Mouse (Mus musculus) kidney, embryonic 14.5 days (tissue): ENCODE results near the gene Map3k11. TPM values are rescaled to one million over a fixed set of nuclear protein-coding genes. Genes with fewer than 3 reads are reported as not detected.

Source experiments
- ATAC-seq: fragments of 200-750 bp; cut with Nextera tagmentation; 2 replicates; pipeline ENCODE4 v1.8.0; 2017; ENCODE audit warnings: moderate number of reproducible peaks, mild to moderate bottlenecking, moderate TSS enrichment, moderate library complexity; ENCODE audit not compliant: low FRiP score, low TSS enrichment
- H3K27ac ChIP-seq: fragments of 300-500 bp; sonication (generic); 2 replicates; pipeline ENCODE4 v1.5.1; 2014; ENCODE audit warnings: low read depth, mild to moderate bottlenecking, low read length, moderate library complexity, mixed read lengths
- H3K27me3 ChIP-seq: fragments of 300-500 bp; sonication (generic); 2 replicates; pipeline ENCODE4 v1.6.1; 2014; ENCODE audit warnings: mild to moderate bottlenecking, low read length; ENCODE audit not compliant: control insufficient read depth, insufficient read depth
- H3K36me3 ChIP-seq: fragments of 300-500 bp; sonication (generic); 2 replicates; pipeline ENCODE4 v1.6.1; 2014; ENCODE audit warnings: low read length, mixed read lengths; ENCODE audit not compliant: control insufficient read depth, insufficient read depth
- H3K4me1 ChIP-seq: fragments of 300-500 bp; sonication (generic); 2 replicates; pipeline ENCODE4 v1.6.1; 2014; ENCODE audit warnings: low read length, mixed read lengths; ENCODE audit not compliant: control insufficient read depth, insufficient read depth
- H3K4me2 ChIP-seq: fragments of 300-500 bp; sonication (generic); replicated peaks from 2 replicates; pipeline ENCODE4 v1.6.1; 2014; ENCODE audit warnings: low read depth, mild to moderate bottlenecking, low read length
- H3K4me3 ChIP-seq: fragments of 300-500 bp; sonication (generic); 2 replicates; pipeline ENCODE4 v1.5.1; 2014; ENCODE audit warnings: mild to moderate bottlenecking, low read length
- H3K9ac ChIP-seq: fragments of 300-500 bp; sonication (generic); 2 replicates; pipeline ENCODE4 v1.6.1; 2014; ENCODE audit warnings: low read depth, mild to moderate bottlenecking, low read length, moderate library complexity
- H3K9me3 ChIP-seq: fragments of 300-500 bp; sonication (generic); 2 replicates; pipeline ENCODE4 v1.6.1; 2016; ENCODE audit warnings: low read length; ENCODE audit not compliant: control insufficient read depth
- WGBS: fragments of 180-500 bp; shearing (Covaris S2); extraction: QIAGEN DNeasy Blood & Tissue Kit; methylation state at CpG from one replicate; pipeline ENCODE4 v1.1.7; 2014; 5-methylcytosine and 5-hydroxymethylcytosine counted together
- polyA plus RNA-seq: library from polyadenylated mRNA; unstranded; fragments of >200 nt; fragmentation: Nextera tagmentation; extraction: Ambion mirVana; gene quantifications from 2 replicates; pipeline ENCODE4 v1.2.1, GENCODE M21; 2014

Map3k11 gene
- polyA plus RNA-seq, 1 experiment from 2014 or later, result 33.6 TPM

- no peaks in the 10 kb centered on the region for H3K9me3 ChIP-seq
- H3K27ac ChIP-seq, result no peak overlapping the region
- ATAC-seq, result no peak
- peak overlapping the region; percentile 89 for H3K4me3 ChIP-seq
- WGBS, result 80% methylated on average over 29 of the region's 29 CpGs
- no peaks in the 10 kb centered on the region for H3K27me3 ChIP-seq
- H3K36me3 ChIP-seq, result peaks cover 4% of the 10 kb centered on the region; the same call in 1 of the 2 replicates
- H3K4me1 ChIP-seq, result peaks cover 31% of the 10 kb centered on the region
- peak overlapping the region; percentile 94 for H3K4me2 ChIP-seq
- H3K9ac ChIP-seq, result peak overlapping the region; percentile 81; the same call in 1 of the 2 replicates
Observed at GRCm38 (mm10) chr19:5730314-5731186, 42.0 kb downstream of the Map3k11 start.

DNA sequence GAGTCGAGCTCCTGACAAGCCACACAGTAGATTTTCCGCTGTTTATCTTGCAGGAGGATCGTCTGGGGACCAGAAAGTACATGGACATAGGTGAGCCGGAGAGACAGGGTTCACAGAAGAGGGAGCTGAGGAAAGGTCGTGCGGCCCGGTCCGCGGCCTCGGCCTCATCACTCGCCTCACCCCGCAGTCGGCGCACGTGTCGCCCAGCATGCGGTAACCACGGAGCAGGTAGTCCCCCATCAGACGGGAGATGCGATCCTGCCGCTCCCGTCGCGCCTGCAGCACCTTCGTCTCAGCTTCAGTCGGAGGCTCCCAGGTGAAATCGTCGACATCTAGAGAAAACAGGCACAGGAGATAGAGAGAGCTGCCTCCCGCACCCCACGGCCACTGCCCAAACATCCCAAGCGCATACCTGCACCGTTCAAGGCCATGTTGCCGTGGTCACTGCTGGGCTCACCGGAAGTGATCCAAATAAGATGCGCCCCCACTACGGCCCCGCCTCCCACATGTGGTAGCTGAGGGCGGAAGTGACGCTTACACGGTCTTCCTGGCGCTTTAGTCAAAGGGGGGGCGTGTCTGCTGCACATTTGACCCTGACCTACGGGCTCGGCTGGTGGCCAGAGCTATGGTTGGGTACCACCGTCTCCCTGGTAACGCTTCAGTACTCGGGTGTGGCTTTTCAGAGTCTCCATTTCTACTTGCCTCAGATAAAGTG is 42.9 kb downstream of the Map3k11 start:
- Histone ChIP-seq H3K9me3 (no peaks in the 10 kb centered on the region), H3K9ac (peak overlapping the region; percentile 81), H3K27ac (no peak overlapping the region; the same call in 1 of the 2 replicates), H3K4me2 (peak overlapping the region; percentile 94), H3K4me1 (peaks cover 24% of the 10 kb centered on the region), H3K27me3 (no peaks in the 10 kb centered on the region), H3K36me3 (peaks cover 4% of the 10 kb centered on the region; the same call in 1 of the 2 replicates), H3K4me3 (peak overlapping the region; percentile 89)
- ATAC-seq, result peak; percentile 81
- 1% methylated on average over 47 of the region's 47 CpGs for WGBS

GRCm38 (mm10) chr19:5734325-5734724 is 45.8 kb downstream of the Map3k11 start:
- 83% methylated on average over 9 of the region's 9 CpGs for WGBS

DNA sequence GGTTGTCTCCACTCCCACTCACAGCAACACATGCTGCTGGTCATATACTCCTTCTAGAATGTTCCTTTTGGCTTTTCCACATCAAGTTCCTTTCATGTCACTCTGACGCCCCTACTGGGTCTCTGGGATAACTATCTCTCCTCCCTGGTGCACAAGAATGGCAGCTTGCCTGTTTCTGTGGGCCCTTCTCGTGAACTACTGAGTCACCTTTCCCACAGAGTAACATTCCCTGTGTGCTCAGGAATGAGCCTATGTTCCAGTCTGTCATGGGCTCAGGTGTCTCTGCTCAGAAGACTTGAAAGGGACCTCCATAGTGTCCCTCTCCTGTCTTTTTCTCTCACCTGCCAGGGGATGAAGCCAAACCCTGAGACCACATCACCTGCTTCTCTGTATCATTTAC is 50.9 kb downstream of the Map3k11 start:
- no peak overlapping the region for H3K27ac ChIP-seq
- peaks cover 29% of the 10 kb centered on the region for H3K4me1 ChIP-seq
- H3K4me2 ChIP-seq, result no peak overlapping the region
- 45% methylated on average over 2 of the region's 2 CpGs for WGBS
- no peaks in the 10 kb centered on the region for H3K27me3 ChIP-seq
- H3K4me3 ChIP-seq, result no peak overlapping the region
- ATAC-seq, result no peak
- no peaks in the 10 kb centered on the region for H3K9me3 ChIP-seq
- no peak overlapping the region for H3K9ac ChIP-seq
- no peaks in the 10 kb centered on the region for H3K36me3 ChIP-seq

More at GRCm38 (mm10) chr19:5734325-5734724, 45.8 kb downstream of the Map3k11 start:
- Histone ChIP-seq H3K9ac (no peak overlapping the region), H3K4me3 (no peak overlapping the region), H3K27ac (no peak overlapping the region), H3K27me3 (no peaks in the 10 kb centered on the region), H3K4me2 (no peak overlapping the region), H3K36me3 (peaks cover 4% of the 10 kb centered on the region; the same call in 1 of the 2 replicates), H3K4me1 (peaks cover 10% of the 10 kb centered on the region), H3K9me3 (no peaks in the 10 kb centered on the region)
- no peak for ATAC-seq

DNA sequence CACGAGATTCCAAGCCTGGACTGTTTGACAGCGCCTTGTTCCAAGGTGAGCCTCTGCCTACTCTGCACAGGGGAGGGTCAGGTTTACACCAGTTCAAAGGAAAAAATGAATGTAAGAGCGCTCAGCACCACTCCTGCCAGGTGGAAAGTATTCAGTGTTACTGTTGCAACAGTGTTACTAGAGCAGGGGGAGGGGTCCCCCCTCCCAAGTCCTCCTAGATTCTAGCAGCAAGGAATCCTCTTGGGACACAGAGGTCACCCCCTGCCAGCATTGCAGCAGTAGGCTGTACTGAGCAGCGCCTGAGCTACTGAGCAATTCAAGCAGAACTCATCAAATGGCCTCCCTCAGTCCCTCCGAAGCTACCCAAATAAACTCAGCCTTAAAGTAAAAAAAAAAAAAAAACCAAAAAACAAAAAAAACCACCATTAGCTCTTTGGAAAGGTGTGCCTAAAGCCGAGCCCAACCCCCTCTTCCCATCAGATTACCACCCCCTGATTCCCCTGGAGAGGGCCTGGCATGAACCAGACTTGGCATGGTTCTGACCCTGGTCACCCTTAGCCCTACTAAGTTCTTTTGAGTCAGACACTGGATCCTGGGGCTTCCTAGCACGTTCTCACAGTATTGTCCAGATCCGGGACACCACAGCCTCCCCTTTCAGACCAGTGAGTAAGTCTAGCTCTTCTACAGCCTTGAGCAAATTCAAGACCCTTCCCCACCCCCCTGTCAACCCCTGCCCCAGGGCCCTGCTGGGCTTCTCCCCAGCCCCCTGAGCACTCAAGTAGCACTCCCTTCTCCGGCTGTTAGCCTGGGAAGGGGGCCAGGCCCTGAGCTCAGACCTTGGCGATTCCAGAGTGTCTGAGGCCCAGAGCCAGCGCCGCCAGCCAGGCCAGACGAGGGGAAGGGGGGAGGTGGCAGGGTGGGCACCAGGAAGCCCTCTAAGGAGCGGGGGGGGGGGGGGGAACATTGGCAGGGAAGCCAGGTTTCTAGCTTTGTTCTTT is 52.1 kb downstream of the Map3k11 start, which contains the start of gene Ltbp3:
Gene Ltbp3, plus strand, starts transcription at position 585 of the 998 bp plus-strand sequence.
- Histone ChIP-seq H3K27me3 (no peaks in the 10 kb centered on the region), H3K4me1 (peaks cover 35% of the 10 kb centered on the region), H3K4me3 (peak within 1 kb of the TSS; percentile 70), H3K4me2 (peak within 1 kb of the TSS; percentile 98), H3K9ac (peak within 1 kb of the TSS; percentile 79), H3K9me3 (no peaks in the 10 kb centered on the region), H3K36me3 (no peaks in the 10 kb centered on the region), H3K27ac (peak within 1 kb of the TSS; percentile 79)
- no peak for ATAC-seq
- 24% methylated on average over 13 of the region's 14 CpGs for WGBS

- Histone ChIP-seq H3K4me2 (peak overlapping the region; percentile 98), H3K4me3 (peak overlapping the region; percentile 70), H3K27ac (peak overlapping the region; percentile 79), H3K4me1 (peaks cover 44% of the 10 kb centered on the region), H3K9me3 (no peaks in the 10 kb centered on the region), H3K27me3 (no peaks in the 10 kb centered on the region), H3K9ac (peak overlapping the region; percentile 79), H3K36me3 (no peaks in the 10 kb centered on the region)
- under 1% methylated on average over 49 of the region's 55 CpGs for WGBS
- ATAC-seq, result peak; percentile 65
Observed at GRCm38 (mm10) chr19:5741641-5742240, 53.2 kb downstream of the Map3k11 start.

GRCm38 (mm10) chr19:5742241-5742641 is 53.7 kb downstream of the Map3k11 start:
- peak; percentile 47 for ATAC-seq
- peaks cover 44% of the 10 kb centered on the region for H3K4me1 ChIP-seq
- H3K36me3 ChIP-seq, result no peaks in the 10 kb centered on the region
- H3K9me3 ChIP-seq, result no peaks in the 10 kb centered on the region
- H3K27me3 ChIP-seq, result no peaks in the 10 kb centered on the region
- H3K4me3 ChIP-seq, result peak overlapping the region; percentile 70
- H3K4me2 ChIP-seq, result peak overlapping the region; percentile 98
- WGBS, result 2% methylated on average over 32 of the region's 32 CpGs
- peak overlapping the region; percentile 79 for H3K27ac ChIP-seq
- H3K9ac ChIP-seq, result peak overlapping the region; percentile 79

DNA sequence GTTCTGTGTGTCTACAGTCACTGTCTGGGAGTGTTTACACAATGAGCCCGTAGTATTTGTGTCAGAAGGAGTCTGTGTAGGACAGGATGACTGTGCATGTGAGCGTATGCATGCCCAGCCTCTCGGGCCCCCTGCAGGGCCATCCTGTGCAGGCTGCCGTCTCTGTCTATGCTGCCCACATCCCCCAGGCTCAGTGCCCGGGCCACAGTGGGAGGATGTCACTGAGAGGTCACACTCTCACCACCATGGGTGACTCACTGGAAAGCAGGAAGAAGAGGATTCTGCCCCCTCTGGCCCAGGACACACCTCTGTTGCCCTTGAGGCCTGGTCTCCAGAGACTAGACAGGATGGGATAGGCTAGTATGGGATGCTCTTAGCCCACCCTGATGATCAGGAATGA is 55.0 kb downstream of the Map3k11 start:
- 55% methylated on average over 5 of the region's 5 CpGs for WGBS
- no peaks in the 10 kb centered on the region for H3K9me3 ChIP-seq
- H3K9ac ChIP-seq, result no peak overlapping the region
- H3K27ac ChIP-seq, result no peak overlapping the region
- H3K36me3 ChIP-seq, result no peaks in the 10 kb centered on the region
- peaks cover 44% of the 10 kb centered on the region for H3K4me1 ChIP-seq
- no peak for ATAC-seq
- H3K27me3 ChIP-seq, result 0 out of 2 replicates have a peak, but pooled peaks cover 3% of the 10 kb centered on the region
- H3K4me3 ChIP-seq, result no peak overlapping the region
- no peak overlapping the region; the same call in 1 of the 2 replicates for H3K4me2 ChIP-seq
